Mouse (Mus musculus) liver, embryonic 15.5 days (tissue): Measurements from ENCODE around the gene 1700029I15Rik. TPM values are rescaled to one million over a fixed set of nuclear protein-coding genes. Genes with fewer than 3 reads are reported as not detected.

Experiments used
- ATAC-seq: fragments of 200-750 bp; cut with Nextera tagmentation; 2 replicates; pipeline ENCODE4 v1.8.0; 2017; ENCODE audit warnings: moderate number of reproducible peaks, mild to moderate bottlenecking, moderate library complexity; ENCODE audit not compliant: insufficient read depth
- H3K27ac ChIP-seq: fragments of 300-500 bp; sonication (generic); replicated peaks from 2 replicates; pipeline ENCODE4 v1.5.1; 2015; ENCODE audit warnings: mild to moderate bottlenecking, inconsistent platforms
- H3K27me3 ChIP-seq: fragments of 300-500 bp; sonication (generic); 2 replicates; pipeline ENCODE4 v1.6.1; 2015; ENCODE audit warnings: mild to moderate bottlenecking, inconsistent platforms
- H3K36me3 ChIP-seq: fragments of 300-500 bp; sonication (generic); replicated peaks from 2 replicates; pipeline ENCODE4 v1.6.1; 2015; ENCODE audit warnings: moderate library complexity, mild to moderate bottlenecking, inconsistent platforms
- H3K4me1 ChIP-seq: fragments of 300-500 bp; sonication (generic); replicated peaks from 2 replicates; pipeline ENCODE4 v1.6.1; 2015; ENCODE audit warnings: inconsistent platforms
- H3K4me2 ChIP-seq: fragments of 300-500 bp; sonication (generic); 2 replicates; pipeline ENCODE4 v1.6.1; 2015; ENCODE audit warnings: moderate library complexity, mild to moderate bottlenecking, inconsistent platforms
- H3K4me3 ChIP-seq: fragments of 300-500 bp; sonication (generic); replicated peaks from 2 replicates; pipeline ENCODE4 v1.5.1; 2015; ENCODE audit warnings: mild to moderate bottlenecking, inconsistent platforms
- H3K9ac ChIP-seq: fragments of 300-500 bp; sonication (generic); 2 replicates; pipeline ENCODE4 v1.6.1; 2015; ENCODE audit warnings: moderate library complexity, mild to moderate bottlenecking, inconsistent platforms
- H3K9me3 ChIP-seq: fragments of 300-500 bp; sonication (generic); replicated peaks from 2 replicates; pipeline ENCODE4 v1.6.1; 2016; ENCODE audit warnings: inconsistent platforms
- WGBS: fragments of 180-500 bp; shearing (Covaris S2); methylation state at CpG from one replicate; pipeline ENCODE4 v1.1.7; 2015; ENCODE audit warnings: mixed read lengths; ENCODE audit not compliant: insufficient replicate concordance; 5-methylcytosine and 5-hydroxymethylcytosine counted together
- polyA plus RNA-seq: library from polyadenylated mRNA; unstranded; fragments of >200 nt; fragmentation: Nextera tagmentation; extraction: Ambion mirVana; gene quantifications from 2 replicates; pipeline ENCODE4 v1.2.1, GENCODE M21; 2015

1700029I15Rik gene
- polyA plus RNA-seq, result 1.4 and 1.5 TPM in 2 replicates

GRCm38 (mm10) chr2:92381901-92382588 is at the start of gene 1700029I15Rik:
Gene 1700029I15Rik, plus strand, starts transcription at chr2:92382538.
- peaks cover 9% of the 10 kb centered on the region for H3K27me3 ChIP-seq
- no peaks in the 10 kb centered on the region for H3K9me3 ChIP-seq
- ATAC-seq, result no peak
- H3K4me3 ChIP-seq, result no peak within 1 kb of the TSS
- H3K4me2 ChIP-seq, result no peak within 1 kb of the TSS
- 75% methylated on average over 5 of the region's 5 CpGs for WGBS
- no peak within 1 kb of the TSS for H3K27ac ChIP-seq
- H3K9ac ChIP-seq, result no peak within 1 kb of the TSS
- H3K36me3 ChIP-seq, result peaks cover 55% of the 10 kb centered on the region
- no peaks in the 10 kb centered on the region for H3K4me1 ChIP-seq

DNA sequence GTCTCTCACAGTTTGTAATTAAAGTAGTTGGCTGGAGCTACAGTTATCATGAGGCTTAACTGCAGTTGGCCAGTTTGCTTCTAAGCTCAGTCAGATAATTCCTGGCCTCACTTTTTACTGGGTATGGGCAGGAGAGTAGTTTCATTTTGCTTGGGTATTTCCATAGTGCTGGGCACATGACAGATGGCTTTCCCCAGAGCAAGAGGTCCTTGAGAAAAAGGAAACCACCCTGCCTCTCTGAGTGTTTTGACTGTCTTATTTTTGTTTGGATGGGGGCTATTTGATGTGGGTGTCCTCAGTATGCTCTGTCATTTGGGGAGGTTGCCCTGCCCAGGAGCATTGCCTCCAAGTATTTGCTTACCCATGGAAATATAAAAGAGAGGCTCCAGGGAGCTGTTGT is 39.9 kb upstream of the 1700029I15Rik start:
- Histone ChIP-seq H3K4me1 (no peaks in the 10 kb centered on the region), H3K9ac (no peak overlapping the region), H3K4me3 (no peak overlapping the region), H3K4me2 (no peak overlapping the region), H3K27ac (no peak overlapping the region), H3K27me3 (no peaks in the 10 kb centered on the region), H3K9me3 (no peaks in the 10 kb centered on the region), H3K36me3 (no peaks in the 10 kb centered on the region)
- ATAC-seq, result no peak

DNA sequence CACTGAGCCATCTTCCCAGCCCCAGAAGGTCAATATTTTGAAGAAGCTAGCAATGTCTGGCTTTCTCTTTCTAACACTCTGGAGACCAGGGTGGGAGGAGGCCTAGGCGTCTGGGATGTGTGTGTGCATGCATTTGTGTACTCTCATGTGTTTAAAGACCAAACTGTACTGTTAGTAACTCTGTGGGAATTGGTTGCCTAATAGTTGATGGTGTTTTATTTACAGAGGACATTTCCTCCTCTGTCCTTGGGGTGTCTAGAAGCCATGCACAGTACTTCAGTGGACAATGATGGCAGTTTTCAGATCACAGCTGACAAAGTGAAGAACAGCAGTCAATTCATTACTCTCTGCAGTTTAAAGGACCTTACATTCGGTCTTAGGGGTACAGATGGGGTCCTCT is 35.1 kb upstream of the 1700029I15Rik start:
- H3K9me3 ChIP-seq, result no peaks in the 10 kb centered on the region
- H3K27me3 ChIP-seq, result no peaks in the 10 kb centered on the region
- no peak overlapping the region for H3K27ac ChIP-seq
- peak; percentile 43 for ATAC-seq
- H3K4me3 ChIP-seq, result no peak overlapping the region
- 55% methylated on average over 2 of the region's 2 CpGs for WGBS
- H3K36me3 ChIP-seq, result no peaks in the 10 kb centered on the region
- no peak overlapping the region for H3K4me2 ChIP-seq
- no peaks in the 10 kb centered on the region; the same call in 1 of the 2 replicates for H3K4me1 ChIP-seq
- H3K9ac ChIP-seq, result no peak overlapping the region

DNA sequence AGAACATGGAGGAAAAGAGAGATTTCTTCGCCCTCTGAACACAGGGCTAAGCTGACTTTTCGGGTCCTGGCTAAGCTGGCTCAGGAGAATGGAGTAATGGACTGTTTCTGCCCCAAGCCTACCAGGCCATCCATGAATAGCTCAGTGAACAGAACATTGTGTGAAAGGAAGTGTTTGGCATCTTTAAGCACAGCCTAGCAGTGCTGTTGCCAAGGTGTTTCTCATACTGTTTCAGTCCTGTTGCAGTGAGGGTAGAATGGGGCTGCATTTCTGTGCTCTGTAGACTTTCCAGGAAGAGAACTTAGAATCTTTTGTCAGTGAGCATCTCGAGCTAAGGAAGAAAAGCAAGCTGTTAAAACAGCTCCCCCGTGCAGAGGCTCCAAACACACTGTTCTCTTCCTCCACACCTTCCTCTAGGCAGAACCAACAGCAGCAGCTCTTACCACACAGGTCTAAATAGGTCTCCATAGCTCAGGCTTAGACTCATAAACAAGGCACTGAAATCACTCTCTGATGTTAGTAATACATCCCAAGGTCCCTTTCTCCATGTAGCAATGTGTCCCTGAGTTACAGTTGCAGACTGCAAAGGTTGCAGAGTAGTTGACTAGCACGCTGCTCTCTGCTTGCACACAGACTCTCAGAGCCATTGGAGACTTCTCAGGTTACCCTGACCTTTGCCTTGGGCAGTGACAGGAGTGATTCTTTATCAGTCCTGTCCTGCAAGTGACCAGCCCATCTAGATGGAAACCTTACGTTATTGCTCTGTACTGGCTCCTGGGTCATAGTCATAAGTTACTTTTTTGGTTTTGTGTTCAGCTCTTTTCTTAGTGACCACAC is 32.5 kb upstream of the 1700029I15Rik start:
- no peak overlapping the region for H3K4me3 ChIP-seq
- ATAC-seq, result 0 out of 2 replicates have a peak, but pooled peaks have one; percentile 22
- no peaks in the 10 kb centered on the region for H3K27me3 ChIP-seq

DNA sequence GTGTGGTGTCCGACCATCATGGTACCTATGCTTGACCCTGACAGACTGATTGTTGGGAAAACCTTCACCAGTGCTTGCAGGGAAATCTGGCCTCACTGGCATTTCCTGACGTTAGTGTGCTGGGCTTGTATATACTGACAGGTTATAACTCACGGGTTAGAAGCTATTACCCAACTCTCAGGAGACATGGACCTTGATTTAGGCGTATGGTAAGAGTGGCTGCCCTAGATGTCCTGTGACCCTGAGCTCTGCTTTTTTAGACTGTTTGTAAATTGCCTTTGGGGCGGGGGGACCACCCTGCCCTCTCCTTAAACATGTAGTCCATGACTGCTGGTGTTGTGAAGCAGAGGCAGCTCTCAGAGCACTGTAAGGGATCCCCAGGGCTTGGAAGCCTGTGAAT is 31.7 kb upstream of the 1700029I15Rik start:
- ATAC-seq, result peak; percentile 65; the same call in 1 of the 2 replicates
- H3K27ac ChIP-seq, result no peak overlapping the region
- no peaks in the 10 kb centered on the region; the same call in 1 of the 2 replicates for H3K4me1 ChIP-seq
- H3K9ac ChIP-seq, result no peak overlapping the region
- WGBS, result 43% methylated on average over 5 of the region's 5 CpGs
- no peaks in the 10 kb centered on the region for H3K27me3 ChIP-seq
- no peaks in the 10 kb centered on the region for H3K36me3 ChIP-seq
- H3K4me2 ChIP-seq, result no peak overlapping the region
- no peak overlapping the region for H3K4me3 ChIP-seq
- H3K9me3 ChIP-seq, result no peaks in the 10 kb centered on the region

More for the DNA sequence above, 32.5 kb upstream of the 1700029I15Rik start:
- WGBS, result 60% methylated on average over 6 of the region's 6 CpGs
- Histone ChIP-seq H3K4me1 (no peaks in the 10 kb centered on the region; the same call in 1 of the 2 replicates), H3K9me3 (no peaks in the 10 kb centered on the region), H3K4me2 (no peak overlapping the region), H3K27ac (no peak overlapping the region; the same call in 1 of the 2 replicates), H3K36me3 (no peaks in the 10 kb centered on the region), H3K9ac (no peak overlapping the region)

- Histone ChIP-seq H3K4me3 (no peak overlapping the region), H3K4me1 (no peaks in the 10 kb centered on the region; the same call in 1 of the 2 replicates), H3K4me2 (no peak overlapping the region), H3K27me3 (no peaks in the 10 kb centered on the region), H3K9me3 (no peaks in the 10 kb centered on the region), H3K36me3 (peaks cover 3% of the 10 kb centered on the region; the same call in 1 of the 2 replicates), H3K9ac (no peak overlapping the region), H3K27ac (no peak overlapping the region)
- WGBS, result 52% methylated on average over 5 of the region's 5 CpGs
- ATAC-seq, result no peak
Measured at GRCm38 (mm10) chr2:92353402-92353801, 28.9 kb upstream of the 1700029I15Rik start.

GRCm38 (mm10) chr2:92354224-92354623 is 28.1 kb upstream of the 1700029I15Rik start:
- H3K4me3 ChIP-seq, result no peak overlapping the region

DNA sequence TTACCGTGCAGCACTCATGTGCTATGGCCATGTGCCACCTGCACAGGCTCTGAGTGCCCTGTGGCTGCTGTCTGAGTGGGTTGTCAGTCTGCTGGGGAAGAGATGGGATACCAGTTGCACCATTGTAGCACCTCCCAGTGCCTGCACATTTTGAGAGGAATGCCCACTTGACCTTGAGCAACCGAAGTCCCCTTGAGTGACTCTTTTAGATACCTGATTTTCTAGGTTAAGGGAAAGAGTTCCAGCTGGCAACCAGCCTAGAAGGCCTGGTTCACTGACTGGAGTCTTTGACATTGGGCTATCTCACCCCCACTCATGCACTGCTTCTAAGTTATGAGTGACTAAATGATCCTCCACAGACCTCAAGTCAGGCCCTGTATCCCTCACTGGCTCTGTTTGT is 23.0 kb upstream of the 1700029I15Rik start:
- 72% methylated on average over 2 of the region's 2 CpGs for WGBS
- peaks cover 5% of the 10 kb centered on the region; the same call in 1 of the 2 replicates for H3K36me3 ChIP-seq
- no peaks in the 10 kb centered on the region for H3K27me3 ChIP-seq
- no peaks in the 10 kb centered on the region for H3K9me3 ChIP-seq
- no peak overlapping the region for H3K4me3 ChIP-seq
- H3K4me1 ChIP-seq, result no peaks in the 10 kb centered on the region; the same call in 1 of the 2 replicates
- no peak overlapping the region for H3K4me2 ChIP-seq
- H3K9ac ChIP-seq, result no peak overlapping the region
- ATAC-seq, result no peak
- no peak overlapping the region for H3K27ac ChIP-seq

More at GRCm38 (mm10) chr2:92354224-92354623, 28.1 kb upstream of the 1700029I15Rik start:
- H3K9me3 ChIP-seq, result no peaks in the 10 kb centered on the region
- H3K9ac ChIP-seq, result no peak overlapping the region
- H3K27me3 ChIP-seq, result no peaks in the 10 kb centered on the region
- H3K4me2 ChIP-seq, result no peak overlapping the region
- 50% methylated on average over 6 of the region's 6 CpGs for WGBS
- no peak overlapping the region for H3K27ac ChIP-seq
- ATAC-seq, result no peak
- no peaks in the 10 kb centered on the region; the same call in 1 of the 2 replicates for H3K4me1 ChIP-seq
- H3K36me3 ChIP-seq, result peaks cover 5% of the 10 kb centered on the region; the same call in 1 of the 2 replicates

GRCm38 (mm10) chr2:92360186-92360823 is 22.0 kb upstream of the 1700029I15Rik start:
- WGBS, result 71% methylated on average over 25 of the region's 25 CpGs
- Histone ChIP-seq H3K9ac (no peak overlapping the region), H3K4me2 (no peak overlapping the region), H3K4me3 (no peak overlapping the region), H3K36me3 (peaks cover 5% of the 10 kb centered on the region; the same call in 1 of the 2 replicates), H3K27ac (no peak overlapping the region), H3K9me3 (no peaks in the 10 kb centered on the region), H3K4me1 (no peaks in the 10 kb centered on the region; the same call in 1 of the 2 replicates), H3K27me3 (no peaks in the 10 kb centered on the region)
- no peak for ATAC-seq

DNA sequence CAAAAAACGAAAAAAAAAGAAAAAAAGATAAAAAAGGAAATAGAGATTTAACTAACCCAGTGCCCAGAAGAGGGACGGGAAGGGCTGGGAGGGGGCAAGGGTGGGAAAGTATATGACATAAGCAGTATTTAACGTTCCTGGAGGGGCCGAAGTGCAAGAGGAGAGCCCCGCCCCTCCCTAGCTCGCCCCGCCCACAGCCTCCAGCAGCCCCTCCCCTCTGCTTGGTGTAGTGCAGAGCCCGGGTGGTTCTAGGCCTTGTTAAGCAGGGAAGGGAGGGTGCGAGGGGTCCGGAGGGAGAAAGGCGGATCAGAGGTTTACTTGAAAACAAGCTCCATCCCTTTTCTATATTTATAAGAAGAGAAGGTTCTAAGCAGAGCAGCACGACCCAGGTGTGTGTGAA is 21.4 kb upstream of the 1700029I15Rik start:
- Histone ChIP-seq H3K4me2 (no peak overlapping the region), H3K4me3 (no peak overlapping the region), H3K36me3 (peaks cover 5% of the 10 kb centered on the region; the same call in 1 of the 2 replicates), H3K27ac (no peak overlapping the region), H3K9ac (no peak overlapping the region), H3K9me3 (no peaks in the 10 kb centered on the region), H3K27me3 (no peaks in the 10 kb centered on the region), H3K4me1 (no peaks in the 10 kb centered on the region; the same call in 1 of the 2 replicates)
- peak; percentile 47; the same call in 1 of the 2 replicates for ATAC-seq
- 26% methylated on average over 12 of the region's 12 CpGs for WGBS
